ENCODE assay signal across 19 mouse cellular contexts in the genomic region with DNA sequence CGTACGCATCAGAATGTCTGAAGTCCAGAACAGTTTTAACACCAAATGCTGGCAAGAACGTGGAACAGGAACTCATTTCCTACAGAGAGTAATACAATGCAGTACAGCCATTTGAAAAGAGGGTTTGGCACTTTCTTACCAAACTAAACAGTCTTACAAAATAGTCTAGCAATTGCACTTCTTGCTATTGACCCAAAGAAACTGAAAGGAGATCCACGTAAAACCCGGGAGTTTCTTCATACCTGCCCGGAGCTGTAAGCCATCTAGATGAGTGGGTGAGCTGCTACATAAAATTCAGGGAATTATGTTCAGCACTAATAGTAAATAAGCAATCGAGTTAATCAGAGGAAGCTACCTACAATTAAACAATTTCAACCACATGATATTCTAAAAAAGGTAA. TPM values are rescaled to one million over a fixed set of nuclear protein-coding genes. Genes with fewer than 3 reads are reported as not detected.
"Had no signal": no experiment of that assay in that cellular context is flagged by ENCODE, and none has a peak within 500 bp of the region (broad histone marks: within the 10 kb centered on the region; RNA-seq: fewer than 3 reads in every experiment).

No protein-coding gene starts in this region.

- DNase-seq: retina, postnatal 1 day; right cerebral cortex, adult 18-20 months; right cerebral cortex, postnatal 14 days; right cerebral cortex, postnatal 25 days; right cerebral cortex, postnatal 4 days; spleen, adult 18-20 months; thymus, adult 18-20 months; thymus, adult 2 months; thymus, postnatal 14 days; thymus, postnatal 25 days; thymus, postnatal 36 days; thymus, postnatal 4 days had no signal

- H3K27ac ChIP-seq: neural tube, embryonic 13.5 days; neural tube, embryonic 15.5 days; stomach, embryonic 15.5 days; stomach, postnatal 0 days had no signal

- H3K36me3 ChIP-seq: neural tube, embryonic 13.5 days; neural tube, embryonic 15.5 days; stomach, embryonic 15.5 days had no signal

- H3K9ac ChIP-seq: neural tube, embryonic 13.5 days; neural tube, embryonic 15.5 days; stomach, embryonic 15.5 days had no signal

- H3K9me3 ChIP-seq: neural tube, embryonic 15.5 days; stomach, embryonic 15.5 days had no signal

- H3K4me3 ChIP-seq: neural tube, embryonic 13.5 days; neural tube, embryonic 15.5 days; stomach, embryonic 15.5 days had no signal

- H3K4me2 ChIP-seq: neural tube, embryonic 13.5 days; neural tube, embryonic 15.5 days; stomach, embryonic 15.5 days had no signal

- H3K27me3 ChIP-seq: neural tube, embryonic 13.5 days; neural tube, embryonic 15.5 days; stomach, embryonic 15.5 days had no signal

- H3K4me1 ChIP-seq: neural tube, embryonic 13.5 days; neural tube, embryonic 15.5 days; stomach, embryonic 15.5 days had no signal

RNA-seq across cellular contexts. Expression of a gene that starts 47.5 kb away (rescaled TPM):
- polyA plus RNA-seq: neural tube, embryonic 13.5 days; neural tube, embryonic 15.5 days; small intestine, adult 2 months; spleen, adult 2 months; stomach, postnatal 0 days; thymus, postnatal 0 days had no signal
